8 mouse cellular contexts compared by ENCODE assay signal in the genomic region with DNA sequence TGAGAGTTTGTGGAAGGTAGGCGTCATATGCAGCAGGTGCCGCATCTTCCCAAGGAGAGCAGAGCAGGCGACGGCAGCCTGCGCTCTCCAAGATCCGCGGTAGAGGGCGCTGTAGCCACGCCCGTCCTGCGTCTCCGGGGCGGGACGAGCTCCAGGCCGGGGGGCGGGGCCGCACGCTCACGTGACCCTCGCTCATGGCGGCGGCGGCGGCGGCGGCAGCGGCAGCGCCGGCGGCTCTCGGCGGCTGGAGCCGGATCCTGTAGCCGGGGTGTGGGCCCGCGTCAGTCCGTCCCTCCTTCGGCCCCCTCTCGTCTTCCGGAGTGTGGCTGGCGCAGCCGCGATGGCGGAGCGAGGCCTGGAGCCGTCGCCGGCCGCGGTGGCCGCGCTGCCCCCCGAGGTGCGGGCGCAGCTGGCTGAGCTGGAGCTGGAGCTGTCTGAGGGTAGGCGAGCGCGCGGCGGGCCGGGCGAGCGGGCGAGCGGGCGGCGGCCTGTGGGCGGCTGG. TPM values are rescaled to one million over a fixed set of nuclear protein-coding genes. Genes with fewer than 3 reads are reported as not detected.
DNase-seq lines count a peak whose midpoint lies in the region; ATAC-seq and TF ChIP-seq lines count a peak whose summit lies in the region.

Dip2b (plus strand) TSS at position 195 of the 502 bp plus-strand sequence.

- H3K36me3 ChIP-seq in C2C12 (ENCODE audit: control insufficient read depth, insufficient read depth) = no peaks in the 10 kb centered on the region
- peaks cover 2% of the 10 kb centered on the region; the same call in 1 of the 2 replicates for H3K36me3 ChIP-seq in heart, embryonic 10.5 days
- H3K36me3 ChIP-seq in kidney, embryonic 14.5 days (ENCODE audit: control insufficient read depth, insufficient read depth, low read length) = no peaks in the 10 kb centered on the region
- H3K36me3 ChIP-seq in limb, embryonic 15.5 days = no peaks in the 10 kb centered on the region
- H3K36me3 ChIP-seq in midbrain, postnatal 0 days (ENCODE audit: insufficient read depth, low read length) = no peaks in the 10 kb centered on the region

- H3K79me3 ChIP-seq in C2C12 (ENCODE audit: low read depth) = peaks cover 11% of the 10 kb centered on the region

- no peaks in the 10 kb centered on the region for H3K27me3 ChIP-seq in C2C12 (ENCODE audit: control insufficient read depth, insufficient read depth, insufficient read length)
- 0 out of 2 replicates have a peak, but pooled peaks cover 3% of the 10 kb centered on the region for H3K27me3 ChIP-seq in heart, embryonic 10.5 days (ENCODE audit: insufficient read depth, poor library complexity, severe bottlenecking)
- H3K27me3 ChIP-seq in kidney, embryonic 14.5 days (ENCODE audit: control insufficient read depth, insufficient read depth, low read length) = no peaks in the 10 kb centered on the region
- H3K27me3 ChIP-seq in limb, embryonic 15.5 days = peaks cover 6% of the 10 kb centered on the region
- no peaks in the 10 kb centered on the region; the same call in 1 of the 2 replicates for H3K27me3 ChIP-seq in midbrain, postnatal 0 days (ENCODE audit: insufficient read depth, low read length)

- peak within 1 kb of the TSS; percentile 68 for H3K4me3 ChIP-seq in C2C12 (ENCODE audit: insufficient read depth, poor library complexity, severe bottlenecking)
- peak within 1 kb of the TSS; percentile 80 for H3K4me3 ChIP-seq in embryonic fibroblast, embryonic 13.5 days (ENCODE audit: insufficient read depth, low read length)
- H3K4me3 ChIP-seq in heart, embryonic 10.5 days = peak within 1 kb of the TSS; percentile 95
- H3K4me3 ChIP-seq in kidney, embryonic 14.5 days (ENCODE audit: low read length) = peak within 1 kb of the TSS; percentile 76
- peak within 1 kb of the TSS; percentile 63 for H3K4me3 ChIP-seq in limb, embryonic 15.5 days
- peak within 1 kb of the TSS; percentile 96 for H3K4me3 ChIP-seq in midbrain, postnatal 0 days (ENCODE audit: low read depth, low read length)

- peaks cover 5% of the 10 kb centered on the region for H3K4me1 ChIP-seq in embryonic fibroblast, embryonic 13.5 days (ENCODE audit: control insufficient read depth, insufficient read depth, low read length)
- peaks cover 30% of the 10 kb centered on the region for H3K4me1 ChIP-seq in heart, embryonic 10.5 days
- peaks cover 24% of the 10 kb centered on the region for H3K4me1 ChIP-seq in kidney, embryonic 14.5 days (ENCODE audit: control insufficient read depth, insufficient read depth, low read length)
- H3K4me1 ChIP-seq in limb, embryonic 15.5 days = peaks cover 21% of the 10 kb centered on the region
- peaks cover 9% of the 10 kb centered on the region; the same call in 1 of the 2 replicates for H3K4me1 ChIP-seq in midbrain, postnatal 0 days (ENCODE audit: insufficient read depth, low read length)

- H3K4me2 ChIP-seq in kidney, embryonic 14.5 days (replicated peaks; ENCODE audit: low read depth, low read length) = peak within 1 kb of the TSS; percentile 87
- peak within 1 kb of the TSS; percentile 81 for H3K4me2 ChIP-seq in limb, embryonic 15.5 days
- peak within 1 kb of the TSS; percentile 53 for H3K4me2 ChIP-seq in midbrain, postnatal 0 days (ENCODE audit: low read depth, low read length, poor library complexity, severe bottlenecking)

- peak; percentile 58 for TF ChIP-seq POLR2A in embryonic fibroblast, embryonic 13.5 days (IDR thresholded peaks at IDR 0.05; ENCODE audit: low read depth, low read length)

- peak within 1 kb of the TSS; percentile 70 for H3K27ac ChIP-seq in embryonic fibroblast, embryonic 13.5 days (ENCODE audit: insufficient read depth, low read length)
- peak within 1 kb of the TSS; percentile 99 for H3K27ac ChIP-seq in heart, embryonic 10.5 days
- peak within 1 kb of the TSS; percentile 95 for H3K27ac ChIP-seq in kidney, embryonic 14.5 days (ENCODE audit: low read depth, low read length)
- H3K27ac ChIP-seq in limb, embryonic 15.5 days = peak within 1 kb of the TSS; percentile 94
- peak within 1 kb of the TSS; percentile 99 for H3K27ac ChIP-seq in midbrain, postnatal 0 days (ENCODE audit: low read depth, low read length)

- peak within 1 kb of the TSS; percentile 90 for H3ac ChIP-seq in C2C12 (ENCODE audit: control insufficient read depth, insufficient read length, low read depth)

- peak; percentile 100 for TF ChIP-seq CTCF in C2C12 (IDR thresholded peaks at IDR 0.05; ENCODE audit: control insufficient read depth, insufficient read depth, insufficient read length)
- TF ChIP-seq CTCF in embryonic fibroblast, embryonic 13.5 days (IDR thresholded peaks at IDR 0.05; ENCODE audit: borderline replicate concordance, insufficient read depth, low read length) = peak; percentile 97
- peak; percentile 89 for TF ChIP-seq CTCF in midbrain, postnatal 0 days (IDR thresholded peaks at IDR 0.05)

- DNase-seq in brain, adult 2 months (ENCODE audit: low read depth, low spot score) = peak; percentile 95
- peak; percentile 94 for DNase-seq in heart, embryonic 10.5 days (ENCODE audit: low spot score)
- peak; percentile 93 for DNase-seq in midbrain, postnatal 0 days (ENCODE audit: low spot score)
- DNase-seq in spleen, postnatal 10 days (ENCODE audit: low spot score in 2 of 2) = peak; percentile 99 to 100

- H3K9ac ChIP-seq in kidney, embryonic 14.5 days (ENCODE audit: low read depth, low read length) = peak within 1 kb of the TSS; percentile 94
- peak within 1 kb of the TSS; percentile 85 for H3K9ac ChIP-seq in limb, embryonic 15.5 days
- peak within 1 kb of the TSS; percentile 100 for H3K9ac ChIP-seq in midbrain, postnatal 0 days (replicated peaks; ENCODE audit: low read length, poor library complexity, severe bottlenecking)

- no peaks in the 10 kb centered on the region for H3K9me3 ChIP-seq in heart, embryonic 10.5 days
- H3K9me3 ChIP-seq in kidney, embryonic 14.5 days (ENCODE audit: control insufficient read depth, low read length) = no peaks in the 10 kb centered on the region
- no peaks in the 10 kb centered on the region for H3K9me3 ChIP-seq in limb, embryonic 15.5 days
- no peaks in the 10 kb centered on the region for H3K9me3 ChIP-seq in midbrain, postnatal 0 days (ENCODE audit: low read length)

- under 1% methylated on average over 68 of the region's 68 CpGs for WGBS in heart, embryonic 10.5 days
- under 1% methylated on average over 41 of the region's 68 CpGs for WGBS in kidney, embryonic 14.5 days
- WGBS in limb, embryonic 15.5 days = under 1% methylated on average over 51 of the region's 68 CpGs
- WGBS in midbrain, postnatal 0 days = 0% methylated on average over 23 of the region's 68 CpGs

- peaks cover 47% of the 10 kb centered on the region for H3K79me2 ChIP-seq in C2C12 (ENCODE audit: control insufficient read depth, insufficient read depth)

- peak; percentile 90 for ATAC-seq in kidney, embryonic 14.5 days (ENCODE audit: low FRiP score, low TSS enrichment)
- ATAC-seq in limb, embryonic 15.5 days (ENCODE audit: insufficient number of reproducible peaks, low FRiP score, low TSS enrichment, low read depth) = peak; percentile 86
- ATAC-seq in midbrain, postnatal 0 days (ENCODE audit: low FRiP score) = peak; percentile 93

TF ChIP-seq in C2C12, 6 proteins besides CTCF, POLR2A, EP300 and RAD21:
- TF ChIP-seq CEBPB (IDR thresholded peaks at IDR 0.05; ENCODE audit: low read depth) = no peak
- TF ChIP-seq MYOG (IDR thresholded peaks at IDR 0.05; ENCODE audit: control insufficient read depth, extremely low read depth, insufficient read length) = no peak
- TF ChIP-seq FOSL1 (IDR thresholded peaks at IDR 0.05; ENCODE audit: insufficient read depth, low read length, poor library complexity, severe bottlenecking) = no peak
- peak; percentile 72 for TF ChIP-seq MAX (IDR thresholded peaks at IDR 0.05)
- TF ChIP-seq MYOD1 (IDR thresholded peaks at IDR 0.05; ENCODE audit: control insufficient read depth, insufficient read length, low read depth) = no peak
- TF ChIP-seq USF1 (IDR thresholded peaks at IDR 0.05; ENCODE audit: low read depth) = peak; percentile 86

RNA-seq across cellular contexts. Expression of gene Dip2b, which starts in this region (rescaled TPM):
- polyA plus RNA-seq in C2C12 (2012; fragmentation: generic; extraction: Trizol) = 7.4 TPM
- 19.2 and 20.6 TPM in 2 replicates for polyA plus RNA-seq in embryonic fibroblast, embryonic 13.5 days (2011; ENCODE audit: insufficient read length, low read depth, missing spikeins)
- 12.2 and 14.0 TPM in 2 replicates for polyA plus RNA-seq in heart, embryonic 10.5 days (2016; fragmentation: Nextera tagmentation; extraction: Ambion mirVana)
- polyA plus RNA-seq in kidney, embryonic 14.5 days (2014; fragmentation: Nextera tagmentation; extraction: Ambion mirVana) = 15.2 and 20.7 TPM in 2 replicates
- polyA plus RNA-seq in limb, embryonic 15.5 days (2015; fragmentation: Nextera tagmentation; extraction: Ambion mirVana) = 9.8 and 11.3 TPM in 2 replicates
- total RNA-seq in midbrain, postnatal 0 days (2014; rRNA removed) = 44.1 and 44.8 TPM in 2 replicates
- 8.0 and 10.5 TPM in 2 replicates for polyA plus RNA-seq in midbrain, postnatal 0 days (2015; fragmentation: Nextera tagmentation; extraction: Ambion mirVana)

Comparison
In these comparisons a context has a peak if more than half of its experiments do, and no peak if none do; other contexts are left out.
1. Peak in every context shown above with its lines: DNase-seq, ATAC-seq, H3K4me3 ChIP-seq and H3K27ac ChIP-seq.